Mouse (Mus musculus) mesoderm, embryonic 11.5 days (tissue): Measurements from ENCODE around the gene Stxbp5.

Source experiments
- DNase-seq: peaks from one replicate; pipeline ENCODE4 v3.0.0-alpha.2; 2012; ENCODE audit warnings: low read depth, low spot score

Gene Stxbp5

GRCm38 (mm10) chr10:9857850-9858249 is 43.0 kb downstream of the Stxbp5 start:
- DNase-seq = no peak

- no peak for DNase-seq
Observed at GRCm38 (mm10) chr10:9856792-9857191, 44.1 kb downstream of the Stxbp5 start.

- no peak for DNase-seq
Observed at GRCm38 (mm10) chr10:9846408-9846807, 54.5 kb downstream of the Stxbp5 start.

GRCm38 (mm10) chr10:9839408-9839807 is 61.5 kb downstream of the Stxbp5 start:
- DNase-seq = no peak

- DNase-seq = no peak
Observed at GRCm38 (mm10) chr10:9834986-9835385, 65.9 kb downstream of the Stxbp5 start.

GRCm38 (mm10) chr10:9832937-9833336 is 67.9 kb downstream of the Stxbp5 start:
- DNase-seq = no peak

GRCm38 (mm10) chr10:9829744-9830143 is 71.1 kb downstream of the Stxbp5 start:
- no peak for DNase-seq

GRCm38 (mm10) chr10:9821299-9821698 is 79.6 kb downstream of the Stxbp5 start:
- DNase-seq = no peak

GRCm38 (mm10) chr10:9818574-9818973 is 82.3 kb downstream of the Stxbp5 start:
- DNase-seq = no peak

GRCm38 (mm10) chr10:9813926-9814325 is 87.0 kb downstream of the Stxbp5 start:
- peak; percentile 18 for DNase-seq

- DNase-seq = no peak
Observed at GRCm38 (mm10) chr10:9807596-9807995, 93.3 kb downstream of the Stxbp5 start.

GRCm38 (mm10) chr10:9805341-9805740 is 95.5 kb downstream of the Stxbp5 start:
- DNase-seq = no peak

GRCm38 (mm10) chr10:9803126-9803525 is 97.8 kb downstream of the Stxbp5 start:
- DNase-seq = no peak

- DNase-seq = no peak
Observed at GRCm38 (mm10) chr10:9801571-9801970, 99.3 kb downstream of the Stxbp5 start.

- DNase-seq = no peak
Observed at GRCm38 (mm10) chr10:9799085-9799484, 101.8 kb downstream of the Stxbp5 start.

GRCm38 (mm10) chr10:9796429-9796828 is 104.5 kb downstream of the Stxbp5 start:
- no peak for DNase-seq

GRCm38 (mm10) chr10:9794429-9794828 is 106.5 kb downstream of the Stxbp5 start:
- no peak for DNase-seq

- no peak for DNase-seq
Observed at GRCm38 (mm10) chr10:9790947-9791346, 109.9 kb downstream of the Stxbp5 start.

GRCm38 (mm10) chr10:9786461-9786860 is 114.4 kb downstream of the Stxbp5 start:
- no peak for DNase-seq

- no peak for DNase-seq
Observed at GRCm38 (mm10) chr10:9785651-9786050, 115.2 kb downstream of the Stxbp5 start.

GRCm38 (mm10) chr10:9779864-9780263 is 121.0 kb downstream of the Stxbp5 start:
- DNase-seq = no peak

- no peak for DNase-seq
Observed at GRCm38 (mm10) chr10:9770261-9770660, 130.6 kb downstream of the Stxbp5 start.

- no peak for DNase-seq
Observed at GRCm38 (mm10) chr10:9763831-9764230, 137.0 kb downstream of the Stxbp5 start.

GRCm38 (mm10) chr10:9760264-9760663 is 140.6 kb downstream of the Stxbp5 start:
- no peak for DNase-seq
